Mouse (Mus musculus): ENCODE results near the gene Gm10401. TPM values are rescaled to one million over a fixed set of nuclear protein-coding genes. Genes with fewer than 3 reads are reported as not detected.
A peak's percentile ranks its signal among the peaks of the same experiment; 100 is the strongest.
"Not testable (repeated sequence)": the region's sequence is repeated elsewhere in the genome, so short reads cannot be mapped to it uniquely, and the experiment has no call there.

The Gm10401 gene
- polyA plus RNA-seq, 1 experiment from 2014 or later = 24.9 TPM

GRCm38 (mm10) chr5:115081636-115082035 lies 16.5 kb downstream of the Gm10401 start:
- Histone ChIP-seq H3K27ac (no peak overlapping the region), H3K36me3 (peaks cover 19% of the 10 kb centered on the region), H3K9ac (no peak overlapping the region), H3K4me3 (replicated peaks) (no peak overlapping the region), H3K9me3 (no peaks in the 10 kb centered on the region), H3K4me1 (replicated peaks) (no peaks in the 10 kb centered on the region), H3K27me3 (replicated peaks) (no peaks in the 10 kb centered on the region), H3K4me2 (replicated peaks) (no peak overlapping the region)
- no peak for ATAC-seq
- WGBS = 83% methylated on average over 5 of the region's 5 CpGs

DNA sequence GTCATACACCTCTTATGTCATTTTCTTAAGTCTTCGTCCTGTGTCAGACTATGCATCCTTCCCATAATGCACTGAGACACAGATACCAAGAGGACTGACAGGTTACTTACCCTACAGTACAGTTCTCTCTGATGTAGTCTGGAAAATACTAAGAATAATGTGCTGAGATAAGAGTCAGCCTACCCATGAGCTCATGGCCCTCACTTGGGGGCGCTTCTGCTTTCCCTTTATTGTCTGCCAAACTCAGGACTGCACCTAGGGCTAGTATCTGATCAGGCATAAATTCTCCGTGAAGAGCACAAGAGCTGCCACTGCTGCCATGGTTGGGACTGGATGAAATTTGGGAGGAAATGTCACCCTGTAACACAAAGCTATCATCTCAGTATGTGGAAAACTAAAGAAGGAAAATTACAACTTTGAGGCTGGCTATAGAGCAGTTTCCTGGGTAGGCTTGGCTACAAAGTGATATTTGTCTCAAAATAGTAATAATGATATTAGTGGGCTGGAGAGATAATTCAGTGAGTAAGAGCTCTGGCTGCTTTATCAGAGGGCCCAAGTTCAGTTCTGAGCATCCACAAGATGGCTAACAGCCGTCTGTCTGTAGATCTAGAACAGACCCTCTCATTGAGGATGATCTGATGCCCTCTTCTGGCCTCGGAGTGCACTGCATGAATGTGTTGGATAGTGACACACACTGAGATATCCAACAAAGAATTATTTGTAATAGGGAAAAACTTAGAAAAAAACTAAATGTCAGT lies 21.8 kb downstream of the Gm10401 start:
- no peak for ATAC-seq
- Histone ChIP-seq H3K36me3 (no peaks in the 10 kb centered on the region), H3K4me1 (replicated peaks) (peaks cover 12% of the 10 kb centered on the region), H3K9me3 (no peaks in the 10 kb centered on the region), H3K4me2 (replicated peaks) (no peak overlapping the region), H3K27me3 (replicated peaks) (no peaks in the 10 kb centered on the region), H3K4me3 (replicated peaks) (no peak overlapping the region), H3K27ac (no peak overlapping the region), H3K9ac (no peak overlapping the region)
- WGBS = 61% methylated on average over 5 of the region's 5 CpGs

DNA sequence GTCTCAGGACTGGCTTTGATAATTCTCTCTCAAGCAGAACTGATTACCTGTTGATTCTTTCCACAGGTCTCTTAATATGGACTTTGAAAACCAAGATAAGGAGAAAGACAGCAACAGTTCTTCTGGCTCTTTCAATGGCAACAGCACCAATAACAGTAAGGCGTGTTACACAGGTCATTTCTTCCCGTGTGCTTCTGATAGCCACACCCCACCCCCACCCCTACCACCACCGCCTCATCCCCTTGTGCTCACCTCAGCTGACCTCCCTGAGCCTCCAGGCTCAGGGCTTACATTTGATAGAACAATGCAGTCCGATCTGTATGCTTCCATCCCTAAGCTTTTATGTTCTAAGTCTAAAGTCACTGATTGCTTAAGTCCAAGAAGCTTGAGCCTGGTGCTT lies 23.3 kb downstream of the Gm10401 start:
- Histone ChIP-seq H3K4me2 (replicated peaks) (no peak overlapping the region), H3K27me3 (replicated peaks) (no peaks in the 10 kb centered on the region), H3K36me3 (no peaks in the 10 kb centered on the region), H3K4me1 (replicated peaks) (peaks cover 19% of the 10 kb centered on the region), H3K27ac (peak overlapping the region; percentile 54; the same call in 1 of the 2 replicates), H3K9ac (no peak overlapping the region), H3K4me3 (replicated peaks) (no peak overlapping the region), H3K9me3 (no peaks in the 10 kb centered on the region)
- peak; percentile 79 for ATAC-seq
- WGBS = 59% methylated on average over 4 of the region's 4 CpGs

GRCm38 (mm10) chr5:115073306-115073705 lies 24.8 kb downstream of the Gm10401 start:
- H3K4me2 ChIP-seq (replicated peaks); H3K9me3 ChIP-seq; H3K4me3 ChIP-seq (replicated peaks); H3K27ac ChIP-seq; H3K27me3 ChIP-seq (replicated peaks); ATAC-seq; H3K36me3 ChIP-seq; H3K9ac ChIP-seq: not testable (repeated sequence)
- 26% methylated on average over 8 of the region's 8 CpGs for WGBS
- H3K4me1 ChIP-seq (replicated peaks) = peaks cover 24% of the 10 kb centered on the region

- 50% methylated on average over 7 of the region's 7 CpGs for WGBS
- peak; percentile 71 for ATAC-seq
- Histone ChIP-seq H3K4me3 (replicated peaks) (no peak overlapping the region), H3K27ac (peak overlapping the region; percentile 37), H3K4me1 (replicated peaks) (peaks cover 24% of the 10 kb centered on the region), H3K9me3 (no peaks in the 10 kb centered on the region), H3K9ac (no peak overlapping the region), H3K36me3 (no peaks in the 10 kb centered on the region), H3K4me2 (replicated peaks) (no peak overlapping the region), H3K27me3 (replicated peaks) (no peaks in the 10 kb centered on the region)
Measured at GRCm38 (mm10) chr5:115072143-115072542, 26.0 kb downstream of the Gm10401 start.

DNA sequence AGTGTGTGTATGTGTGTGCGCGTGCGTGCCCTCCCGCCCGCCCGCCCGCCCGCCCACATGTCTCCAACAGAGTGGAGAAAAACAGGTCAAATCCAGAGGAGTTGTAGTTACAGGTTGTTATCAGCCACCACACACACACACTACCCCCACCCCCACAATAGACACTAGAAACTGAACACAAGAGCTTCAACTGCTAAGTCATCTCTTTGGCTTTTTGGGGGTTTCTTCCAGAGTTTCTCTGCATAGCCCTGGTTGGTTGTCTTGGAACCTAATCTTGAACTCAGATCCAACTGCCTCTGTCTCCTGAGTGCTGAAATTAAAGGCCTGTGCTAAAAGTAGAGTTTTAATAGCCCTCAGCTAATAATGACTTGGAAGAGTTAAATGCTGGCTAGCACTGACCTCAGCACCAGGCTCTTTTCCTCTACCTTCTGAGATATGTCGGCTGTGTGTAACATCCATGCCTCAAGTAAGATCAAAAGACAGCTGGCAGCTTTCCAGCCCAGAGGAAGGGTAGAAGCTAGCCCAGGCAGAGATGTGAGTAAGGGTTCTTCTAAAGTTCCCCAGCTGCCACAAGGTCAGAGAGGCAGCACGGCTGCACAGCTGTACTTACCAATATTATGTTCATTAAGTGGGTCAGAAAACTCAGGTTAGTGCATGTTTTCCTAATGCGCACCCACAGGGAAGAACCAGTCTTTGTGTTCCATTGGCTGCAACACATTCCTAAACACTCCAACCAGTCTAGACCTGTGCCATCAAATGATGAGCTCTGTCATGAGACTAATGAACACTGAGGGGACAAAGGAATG lies 26.8 kb downstream of the Gm10401 start:
- no peak for ATAC-seq
- no peak overlapping the region for H3K4me2 ChIP-seq (replicated peaks)
- 0 out of 2 replicates have a peak overlapping the region, but pooled peaks have one; percentile 37 for H3K27ac ChIP-seq
- H3K36me3 ChIP-seq = no peaks in the 10 kb centered on the region
- no peak overlapping the region for H3K4me3 ChIP-seq (replicated peaks)
- no peaks in the 10 kb centered on the region for H3K9me3 ChIP-seq
- 82% methylated on average over 11 of the region's 11 CpGs for WGBS
- H3K4me1 ChIP-seq (replicated peaks) = peaks cover 24% of the 10 kb centered on the region
- H3K9ac ChIP-seq = no peak overlapping the region
- H3K27me3 ChIP-seq (replicated peaks) = no peaks in the 10 kb centered on the region

- H3K9me3 ChIP-seq = no peaks in the 10 kb centered on the region
- H3K4me1 ChIP-seq (replicated peaks) = peaks cover 24% of the 10 kb centered on the region
- ATAC-seq = 0 out of 2 replicates have a peak, but pooled peaks have one; percentile 24
- no peaks in the 10 kb centered on the region for H3K36me3 ChIP-seq
- H3K9ac ChIP-seq = no peak overlapping the region; the same call in 1 of the 2 replicates
- no peak overlapping the region for H3K4me2 ChIP-seq (replicated peaks)
- WGBS = 88% methylated on average over 2 of the region's 2 CpGs
- H3K27ac ChIP-seq = no peak overlapping the region
- H3K27me3 ChIP-seq (replicated peaks) = no peaks in the 10 kb centered on the region
- H3K4me3 ChIP-seq (replicated peaks) = no peak overlapping the region
Measured at GRCm38 (mm10) chr5:115070457-115070856, 27.6 kb downstream of the Gm10401 start.

DNA sequence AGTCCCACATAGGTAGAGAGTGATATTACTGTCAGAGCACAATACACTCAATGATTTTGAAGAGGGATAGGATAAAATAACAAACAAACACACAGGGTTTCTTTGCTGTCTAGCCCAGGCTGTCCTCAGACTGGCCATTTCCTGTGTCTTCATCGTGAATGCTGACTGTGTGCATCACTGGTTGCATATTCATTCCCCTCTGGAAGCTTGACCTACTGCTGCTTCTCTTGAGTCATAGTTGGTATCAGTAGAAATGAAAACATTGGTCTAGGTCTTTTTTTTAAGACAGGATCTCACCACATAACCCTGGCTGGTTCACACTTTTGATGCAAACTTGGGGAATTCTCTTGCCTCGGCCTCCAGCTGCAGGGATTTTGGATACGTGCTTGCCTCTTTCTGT lies 28.5 kb downstream of the Gm10401 start:
- Histone ChIP-seq H3K9me3 (no peaks in the 10 kb centered on the region), H3K4me3 (replicated peaks) (no peak overlapping the region), H3K36me3 (no peaks in the 10 kb centered on the region), H3K4me2 (replicated peaks) (no peak overlapping the region), H3K9ac (no peak overlapping the region), H3K27me3 (replicated peaks) (no peaks in the 10 kb centered on the region), H3K4me1 (replicated peaks) (peaks cover 24% of the 10 kb centered on the region), H3K27ac (no peak overlapping the region)
- 80% methylated on average over 3 of the region's 3 CpGs for WGBS
- no peak for ATAC-seq

DNA sequence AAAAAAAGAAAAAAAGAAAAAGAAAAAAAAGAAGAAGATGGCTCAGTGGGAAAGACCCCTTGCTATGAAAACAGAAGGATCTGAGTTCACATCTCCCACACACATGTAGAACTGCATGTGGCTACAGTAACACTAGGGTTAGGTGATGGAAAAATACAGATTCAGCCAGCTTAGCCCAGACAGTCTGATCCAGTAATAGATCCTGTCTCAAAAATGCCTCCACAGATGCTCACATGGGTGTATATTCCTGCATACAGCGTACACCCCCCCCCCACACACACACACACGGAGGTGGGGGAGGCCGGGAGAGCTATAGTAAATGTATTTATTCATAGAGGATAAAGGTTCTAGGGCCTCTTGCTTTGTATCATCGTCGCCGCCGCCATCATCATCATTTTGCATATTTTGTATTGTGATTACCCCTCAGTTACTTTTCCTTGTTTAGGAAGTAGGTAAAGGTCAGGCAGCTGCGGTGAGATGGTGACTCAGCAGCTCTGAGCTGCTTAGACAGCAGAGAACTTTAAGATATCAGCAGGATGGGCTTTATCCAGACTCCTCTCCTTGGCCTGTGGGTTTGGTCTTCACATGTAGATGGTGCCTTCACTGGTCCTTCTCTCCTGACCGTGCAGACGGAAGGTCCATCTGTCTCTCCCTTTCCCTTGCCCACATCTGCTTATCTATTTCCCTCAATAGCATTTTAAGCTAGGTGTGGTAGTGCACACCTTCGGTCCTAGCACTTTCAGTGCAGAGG lies 29.2 kb downstream of the Gm10401 start:
- ATAC-seq = no peak; the same call in 1 of the 2 replicates
- no peaks in the 10 kb centered on the region for H3K36me3 ChIP-seq
- H3K9me3 ChIP-seq = no peaks in the 10 kb centered on the region
- no peak overlapping the region for H3K27ac ChIP-seq
- H3K4me3 ChIP-seq (replicated peaks) = no peak overlapping the region
- no peaks in the 10 kb centered on the region for H3K27me3 ChIP-seq (replicated peaks)
- H3K4me1 ChIP-seq (replicated peaks) = peaks cover 24% of the 10 kb centered on the region
- 81% methylated on average over 11 of the region's 11 CpGs for WGBS
- no peak overlapping the region for H3K9ac ChIP-seq
- H3K4me2 ChIP-seq (replicated peaks) = no peak overlapping the region

DNA sequence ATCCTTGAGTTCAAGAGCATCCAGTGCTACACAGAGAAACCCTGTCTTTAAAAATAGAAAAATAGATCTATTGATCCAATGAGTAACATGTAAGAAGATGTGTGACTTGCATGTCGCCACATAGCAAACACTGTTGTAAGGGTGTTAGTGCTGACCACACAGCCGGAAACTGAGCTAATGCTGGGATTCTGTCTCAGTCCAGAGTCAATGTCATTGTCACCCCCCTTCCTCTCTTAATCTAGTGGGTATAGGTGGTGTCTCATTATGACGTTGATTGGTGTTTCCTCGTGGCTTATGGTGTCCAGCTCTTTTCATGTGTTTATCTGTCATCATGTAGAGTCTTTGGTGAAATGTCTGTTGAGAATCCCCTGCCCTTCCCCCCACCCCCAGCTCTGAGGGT lies 31.9 kb downstream of the Gm10401 start:
- no peak overlapping the region for H3K27ac ChIP-seq
- no peaks in the 10 kb centered on the region; the same call in 1 of the 2 replicates for H3K36me3 ChIP-seq
- H3K4me1 ChIP-seq (replicated peaks) = peaks cover 12% of the 10 kb centered on the region
- no peaks in the 10 kb centered on the region for H3K9me3 ChIP-seq
- no peak for ATAC-seq
- 72% methylated on average over 4 of the region's 4 CpGs for WGBS
- no peak overlapping the region for H3K4me2 ChIP-seq (replicated peaks)
- H3K27me3 ChIP-seq (replicated peaks) = no peaks in the 10 kb centered on the region
- no peak overlapping the region for H3K4me3 ChIP-seq (replicated peaks)
- no peak overlapping the region for H3K9ac ChIP-seq

GRCm38 (mm10) chr5:115063391-115063790 lies 34.7 kb downstream of the Gm10401 start:
- WGBS = 89% methylated on average over 7 of the region's 7 CpGs
- H3K27ac ChIP-seq = no peak overlapping the region
- no peaks in the 10 kb centered on the region for H3K9me3 ChIP-seq
- no peak overlapping the region for H3K4me2 ChIP-seq (replicated peaks)
- no peaks in the 10 kb centered on the region for H3K27me3 ChIP-seq (replicated peaks)
- no peak overlapping the region for H3K9ac ChIP-seq
- no peaks in the 10 kb centered on the region; the same call in 1 of the 2 replicates for H3K36me3 ChIP-seq
- H3K4me3 ChIP-seq (replicated peaks) = no peak overlapping the region
- no peak for ATAC-seq
- H3K4me1 ChIP-seq (replicated peaks) = peaks cover 6% of the 10 kb centered on the region; the same call in 1 of the 2 replicates

DNA sequence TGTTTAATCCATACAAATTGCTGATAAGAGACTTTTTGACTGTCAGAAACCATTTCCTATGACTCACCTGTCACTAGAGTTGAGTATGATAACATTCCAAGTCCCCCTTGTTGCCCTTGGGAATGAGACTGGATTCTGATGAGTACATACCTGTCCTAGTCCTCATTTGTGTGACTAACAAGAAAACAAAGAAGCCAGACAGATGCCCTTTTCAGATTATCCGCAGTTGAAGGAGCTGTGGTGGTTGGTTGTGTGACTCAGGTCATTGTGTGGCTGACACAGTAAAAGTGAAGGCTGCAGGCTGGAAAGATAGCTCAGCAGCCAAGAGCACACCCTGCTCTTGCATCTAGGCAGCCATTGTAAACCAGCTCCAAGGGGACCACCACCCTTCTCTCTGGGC lies 35.5 kb downstream of the Gm10401 start:
- no peaks in the 10 kb centered on the region for H3K27me3 ChIP-seq (replicated peaks)
- H3K27ac ChIP-seq = no peak overlapping the region
- 86% methylated on average over 1 of the region's 1 CpGs for WGBS
- H3K4me1 ChIP-seq (replicated peaks) = peaks cover 6% of the 10 kb centered on the region; the same call in 1 of the 2 replicates
- H3K9me3 ChIP-seq = no peaks in the 10 kb centered on the region
- no peak for ATAC-seq
- H3K9ac ChIP-seq = no peak overlapping the region
- no peak overlapping the region for H3K4me3 ChIP-seq (replicated peaks)
- no peak overlapping the region for H3K4me2 ChIP-seq (replicated peaks)
- no peaks in the 10 kb centered on the region; the same call in 1 of the 2 replicates for H3K36me3 ChIP-seq

Data from intestine, embryonic 15.5 days (tissue).